Mouse (Mus musculus): ENCODE results near the gene Hs3st3b1. TPM values are rescaled to one million over a fixed set of nuclear protein-coding genes. Genes with fewer than 3 reads are reported as not detected.

Gene Hs3st3b1
- polyA plus RNA-seq, 1 experiment from 2014 or later: 13.4 TPM

DNA sequence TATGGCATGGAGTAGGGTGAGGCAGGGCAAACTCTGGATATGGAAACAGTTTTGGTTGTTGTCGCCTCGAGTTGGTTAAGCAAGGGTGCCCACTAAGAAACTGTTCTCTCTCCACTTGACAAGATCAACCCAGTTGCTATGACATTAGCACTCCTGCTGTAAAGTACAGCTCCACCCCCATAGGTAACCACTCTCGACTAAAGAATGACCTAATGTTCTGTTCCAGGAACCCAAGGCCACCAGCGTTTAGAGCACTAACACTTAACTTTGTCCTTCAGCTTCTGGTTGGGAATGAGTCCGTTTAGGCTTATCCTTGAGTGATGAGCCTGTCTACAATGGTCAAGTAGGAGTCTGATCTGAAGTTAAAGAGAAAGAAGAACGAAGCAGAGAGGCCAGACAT lies 76.7 kb downstream of the Hs3st3b1 start:
- Histone ChIP-seq H3K27me3 (ENCODE audit: insufficient read depth, poor library complexity, severe bottlenecking) (0 out of 2 replicates have a peak, but pooled peaks cover 3% of the 10 kb centered on the region), H3K36me3 (no peaks in the 10 kb centered on the region), H3K4me1 (replicated peaks) (peaks cover 7% of the 10 kb centered on the region; the same call in 1 of the 2 replicates), H3K9me3 (no peaks in the 10 kb centered on the region), H3K4me3 (no peak overlapping the region), H3K27ac (no peak overlapping the region)
- DNase-seq (ENCODE audit: low spot score): no peak
- WGBS: no CpG with 5 or more reads among the region's 6 CpGs

GRCm38 (mm10) chr11:63844701-63845100 lies 77.4 kb downstream of the Hs3st3b1 start:
- H3K4me3 ChIP-seq: no peak overlapping the region
- 0 out of 2 replicates have a peak, but pooled peaks cover 3% of the 10 kb centered on the region for H3K27me3 ChIP-seq (ENCODE audit: insufficient read depth, poor library complexity, severe bottlenecking)
- H3K4me1 ChIP-seq (replicated peaks): peaks cover 7% of the 10 kb centered on the region; the same call in 1 of the 2 replicates
- no peaks in the 10 kb centered on the region for H3K36me3 ChIP-seq
- DNase-seq (ENCODE audit: low spot score): no peak
- 44% methylated on average over 8 of the region's 8 CpGs for WGBS
- no peaks in the 10 kb centered on the region for H3K9me3 ChIP-seq
- H3K27ac ChIP-seq: no peak overlapping the region

- H3K4me3 ChIP-seq: no peak overlapping the region
- 0 out of 2 replicates have a peak, but pooled peaks cover 3% of the 10 kb centered on the region for H3K27me3 ChIP-seq (ENCODE audit: insufficient read depth, poor library complexity, severe bottlenecking)
- H3K27ac ChIP-seq: no peak overlapping the region
- H3K36me3 ChIP-seq: no peaks in the 10 kb centered on the region
- no peaks in the 10 kb centered on the region for H3K9me3 ChIP-seq
- 84% methylated on average over 13 of the region's 13 CpGs for WGBS
- no peak for DNase-seq (ENCODE audit: low spot score)
- H3K4me1 ChIP-seq (replicated peaks): peaks cover 9% of the 10 kb centered on the region
Observed at GRCm38 (mm10) chr11:63837526-63837925, 84.6 kb downstream of the Hs3st3b1 start.

Other genes with a start within 250 kb of the Hs3st3b1 start
- gene Cox10, start 157.2 kb upstream of the Hs3st3b1 start, polyA plus RNA-seq (2016; fragmentation: Nextera tagmentation; extraction: Ambion mirVana): 27.7 and 28.8 TPM in 2 replicates